Mouse (Mus musculus) MEL (cell line): Measurements from ENCODE around the gene Cadm2. TPM values are rescaled to one million over a fixed set of nuclear protein-coding genes. Genes with fewer than 3 reads are reported as not detected.

ENCODE experiments used
- DNase-seq: peaks from one replicate; pipeline ENCODE4 v3.0.0; 2011; ENCODE audit warnings: low read depth, low spot score
- H3K27ac ChIP-seq: 2 replicates; pipeline ENCODE4 v1.5.1; 2012; ENCODE audit warnings: low read depth, mild to moderate bottlenecking, control low read depth, low read length, moderate library complexity; ENCODE audit not compliant: control insufficient read depth
- H3K27me3 ChIP-seq, 2 experiments: fragments of 150-350 bp in 1 of 2; sonication (generic) in 1 of 2; 2 replicates each; pipeline ENCODE4 v1.6.1; 2012; ENCODE audit warnings: low read length in 2 of 2, mild to moderate bottlenecking in 2 of 2, improper control_type of control experiment in 1 of 2, moderate library complexity in 1 of 2; ENCODE audit not compliant: insufficient read depth in 2 of 2, control insufficient read depth in 1 of 2
- H3K36me3 ChIP-seq, 2 experiments: 2 replicates each; pipeline ENCODE4 v1.6.1; 2012 to 2014; ENCODE audit warnings: low read length in 2 of 2, improper control_type of control experiment in 1 of 2, inconsistent platforms in 1 of 2, mild to moderate bottlenecking in 1 of 2; ENCODE audit not compliant: insufficient read depth in 2 of 2, control insufficient read depth in 1 of 2
- H3K4me1 ChIP-seq, 2 experiments: fragments of 150-350 bp in 1 of 2; sonication (generic) in 1 of 2; 2 replicates each; pipeline ENCODE4 v1.6.1; 2012; ENCODE audit warnings: low read length in 2 of 2, improper control_type of control experiment in 1 of 2, mild to moderate bottlenecking in 1 of 2; ENCODE audit not compliant: insufficient read depth in 2 of 2, control insufficient read depth in 1 of 2
- H3K4me3 ChIP-seq, 2 experiments: fragments of 150-350 bp in 1 of 2; sonication (generic) in 1 of 2; 2 replicates each; pipeline ENCODE4 v1.5.1; 2012; ENCODE audit warnings: low read depth in 2 of 2, low read length in 2 of 2, mild to moderate bottlenecking in 2 of 2, moderate library complexity in 2 of 2, control low read depth in 1 of 2, improper control_type of control experiment in 1 of 2; ENCODE audit not compliant: control insufficient read depth in 1 of 2, insufficient read depth in 1 of 2
- H3K79me2 ChIP-seq: 2 replicates; pipeline ENCODE4 v1.6.1; 2012; ENCODE audit warnings: mild to moderate bottlenecking, low read length, moderate library complexity; ENCODE audit not compliant: control insufficient read depth, poor library complexity, insufficient read depth
- H3K9ac ChIP-seq: 2 replicates; pipeline ENCODE4 v1.6.1; 2012; ENCODE audit warnings: low read depth, mild to moderate bottlenecking, control low read depth, low read length, moderate library complexity; ENCODE audit not compliant: control insufficient read depth, poor library complexity, severe bottlenecking
- H3K9me3 ChIP-seq: fragments of 150-350 bp; sonication (generic); replicated peaks from 2 replicates; pipeline ENCODE4 v1.6.1; 2012; ENCODE audit warnings: mild to moderate bottlenecking, low read length, improper control_type of control experiment, moderate library complexity; ENCODE audit not compliant: insufficient read depth
- BHLHE40 ChIP-seq: IDR thresholded peaks from 2 replicates; pipeline ENCODE4 v1.6.1; 2012; ENCODE audit warnings: low read depth, mild to moderate bottlenecking, inconsistent platforms, low read length, improper control_type of control experiment, borderline replicate concordance
- CHD1 ChIP-seq: IDR thresholded peaks from 2 replicates; pipeline ENCODE4 v1.6.1; 2012; ENCODE audit warnings: low read depth, mild to moderate bottlenecking, inconsistent platforms, low read length, improper control_type of control experiment
- CHD2 ChIP-seq: IDR thresholded peaks from 2 replicates; pipeline ENCODE4 v1.6.1; 2011; ENCODE audit warnings: low read length, improper control_type of control experiment
- CTCF ChIP-seq, 3 experiments: IDR thresholded peaks in 2 of 3; conservative IDR thresholded peaks in 1 of 3; 2 replicates each; pipeline ENCODE4 v1.5.1; 2011 to 2012; ENCODE audit warnings: low read length in 3 of 3, low read depth in 2 of 3, mild to moderate bottlenecking in 2 of 3, improper control_type of control experiment in 1 of 3, inconsistent platforms in 1 of 3, mixed read lengths in 1 of 3, moderate library complexity in 1 of 3; ENCODE audit not compliant: control insufficient read depth in 1 of 3, insufficient read depth in 1 of 3, poor library complexity in 1 of 3, severe bottlenecking in 1 of 3
- E2F4 ChIP-seq: IDR thresholded peaks from 2 replicates; pipeline ENCODE4 v1.6.1; 2011; ENCODE audit warnings: low read depth, low read length, improper control_type of control experiment, borderline replicate concordance
- ELF1 ChIP-seq: IDR thresholded peaks from 2 replicates; pipeline ENCODE4 v1.6.1; 2014; ENCODE audit warnings: low read depth, mild to moderate bottlenecking, inconsistent platforms, low read length, improper control_type of control experiment, moderate library complexity
- ETS1 ChIP-seq: IDR thresholded peaks from 2 replicates; pipeline ENCODE4 v1.6.1; 2012; ENCODE audit warnings: low read depth, mild to moderate bottlenecking, inconsistent platforms, low read length, improper control_type of control experiment, moderate library complexity
- GABPA ChIP-seq: IDR thresholded peaks from 2 replicates; pipeline ENCODE4 v1.6.1; 2012; ENCODE audit warnings: low read depth, mild to moderate bottlenecking, inconsistent platforms, low read length, improper control_type of control experiment, moderate library complexity
- GATA1 ChIP-seq: IDR thresholded peaks from 2 replicates; pipeline ENCODE4 v1.6.1; 2011; ENCODE audit warnings: low read depth, low read length, improper control_type of control experiment
- HCFC1 ChIP-seq: IDR thresholded peaks from 2 replicates; pipeline ENCODE4 v1.6.1; 2012; ENCODE audit warnings: low read depth, mild to moderate bottlenecking, inconsistent platforms, low read length, improper control_type of control experiment, moderate library complexity
- JUND ChIP-seq: IDR thresholded peaks from 2 replicates; pipeline ENCODE4 v1.6.1; 2011; ENCODE audit warnings: low read depth, mild to moderate bottlenecking, improper control_type of control experiment, low read length
- KAT2A ChIP-seq: conservative IDR thresholded peaks from 2 replicates; pipeline ENCODE4 v1.6.1; 2012; ENCODE audit warnings: low read depth, low read length, improper control_type of control experiment, inconsistent platforms
- MAFK ChIP-seq: IDR thresholded peaks from 2 replicates; pipeline ENCODE4 v1.6.1; 2011; ENCODE audit warnings: low read depth, mild to moderate bottlenecking, low read length, improper control_type of control experiment, borderline replicate concordance
- MAX ChIP-seq: IDR thresholded peaks from 2 replicates; pipeline ENCODE4 v1.6.1; 2011; ENCODE audit warnings: low read length, improper control_type of control experiment
- MAZ ChIP-seq: IDR thresholded peaks from 2 replicates; pipeline ENCODE4 v1.6.1; 2012; ENCODE audit warnings: low read depth, mild to moderate bottlenecking, inconsistent platforms, low read length, improper control_type of control experiment
- MEF2A ChIP-seq: IDR thresholded peaks from 2 replicates; pipeline ENCODE4 v1.6.1; 2014; ENCODE audit warnings: low read depth, mild to moderate bottlenecking, inconsistent platforms, low read length, improper control_type of control experiment; ENCODE audit not compliant: poor library complexity, insufficient replicate concordance, severe bottlenecking; ENCODE audit errors: extremely low read depth
- MXI1 ChIP-seq: IDR thresholded peaks from 2 replicates; pipeline ENCODE4 v1.6.1; 2011; ENCODE audit warnings: mild to moderate bottlenecking, low read depth, low read length, improper control_type of control experiment
- MYB ChIP-seq: IDR thresholded peaks from 2 replicates; pipeline ENCODE4 v1.6.1; 2011; ENCODE audit warnings: mild to moderate bottlenecking, low read depth, low read length, improper control_type of control experiment
- MYC ChIP-seq: IDR thresholded peaks from 2 replicates; pipeline ENCODE4 v1.6.1; 2011; ENCODE audit warnings: low read depth, mild to moderate bottlenecking, low read length, improper control_type of control experiment, moderate library complexity
- NRF1 ChIP-seq: IDR thresholded peaks from 2 replicates; pipeline ENCODE4 v1.6.1; 2014; ENCODE audit warnings: low read depth, mild to moderate bottlenecking, inconsistent platforms, low read length, improper control_type of control experiment, moderate library complexity; ENCODE audit not compliant: poor library complexity, insufficient read depth, severe bottlenecking
- RAD21 ChIP-seq: IDR thresholded peaks from 2 replicates; pipeline ENCODE4 v1.6.1; 2011; ENCODE audit warnings: mild to moderate bottlenecking, low read depth, low read length, improper control_type of control experiment
- RCOR1 ChIP-seq: IDR thresholded peaks from 2 replicates; pipeline ENCODE4 v1.6.1; 2012; ENCODE audit warnings: low read depth, mild to moderate bottlenecking, inconsistent platforms, low read length, improper control_type of control experiment
- SIN3A ChIP-seq: IDR thresholded peaks from 2 replicates; pipeline ENCODE4 v1.6.1; 2012; ENCODE audit warnings: low read length, improper control_type of control experiment, inconsistent platforms
- SMC3 ChIP-seq: IDR thresholded peaks from 2 replicates; pipeline ENCODE4 v1.6.1; 2011; ENCODE audit warnings: low read depth, low read length, improper control_type of control experiment
- TAL1 ChIP-seq: IDR thresholded peaks from 2 replicates; pipeline ENCODE4 v1.6.1; 2012; ENCODE audit warnings: mild to moderate bottlenecking, inconsistent platforms, low read length, moderate library complexity, mixed read lengths
- TBP ChIP-seq: IDR thresholded peaks from 2 replicates; pipeline ENCODE4 v1.8.0; 2011; ENCODE audit warnings: low read depth, low read length, improper control_type of control experiment
- TCF12 ChIP-seq: IDR thresholded peaks from 2 replicates; pipeline ENCODE4 v1.6.1; 2014; ENCODE audit warnings: low read depth, mild to moderate bottlenecking, inconsistent platforms, low read length, improper control_type of control experiment, moderate library complexity
- USF1 ChIP-seq: IDR thresholded peaks from 2 replicates; pipeline ENCODE4 v1.6.1; 2014; ENCODE audit warnings: low read depth, mild to moderate bottlenecking, inconsistent platforms, low read length, improper control_type of control experiment, moderate library complexity
- USF2 ChIP-seq, 2 experiments: IDR thresholded peaks; 2 replicates each; pipeline ENCODE4 v1.6.1; 2011 to 2012; ENCODE audit warnings: improper control_type of control experiment in 2 of 2, low read length in 2 of 2, borderline replicate concordance in 1 of 2, inconsistent platforms in 1 of 2, low read depth in 1 of 2, mild to moderate bottlenecking in 1 of 2; ENCODE audit not compliant: insufficient read depth in 1 of 2
- ZC3H11A ChIP-seq: IDR thresholded peaks from 2 replicates; pipeline ENCODE4 v1.6.1; 2012; ENCODE audit warnings: low read depth, mild to moderate bottlenecking, inconsistent platforms, low read length, improper control_type of control experiment
- ZKSCAN1 ChIP-seq: IDR thresholded peaks from 2 replicates; pipeline ENCODE4 v1.6.1; 2012; ENCODE audit warnings: low read depth, mild to moderate bottlenecking, inconsistent platforms, low read length, improper control_type of control experiment, moderate library complexity
- ZMIZ1 ChIP-seq: IDR thresholded peaks from 2 replicates; pipeline ENCODE4 v1.6.1; 2012; ENCODE audit warnings: low read depth, mild to moderate bottlenecking, inconsistent platforms, low read length, improper control_type of control experiment, moderate library complexity
- ZNF384 ChIP-seq: IDR thresholded peaks from 2 replicates; pipeline ENCODE4 v1.6.1; 2012; ENCODE audit warnings: low read depth, mild to moderate bottlenecking, inconsistent platforms, low read length, improper control_type of control experiment
- polyA plus RNA-seq, 2 experiments: library from polyadenylated mRNA; stranded (reverse) in 1 of 2; unstranded in 1 of 2; fragments of >175 nt in 1 of 2; fragments of >200 nt in 1 of 2; gene quantifications; 2 replicates each; pipeline versions ENCODE4 v1.2.1 to v1.2.4; 2012; ENCODE audit warnings: low replicate concordance in 2 of 2, low read depth in 1 of 2; ENCODE audit not compliant: insufficient read length in 2 of 2, insufficient read depth in 1 of 2, missing spikeins in 1 of 2
- total RNA-seq: library from RNA; depleted of rRNA; stranded (reverse); fragments of 300-350 nt; gene quantifications from 2 replicates; pipeline ENCODE4 v1.2.3, GENCODE M21; 2012

Gene Cadm2
- total and polyA plus RNA-seq, 3 experiments, result not detected

- Histone ChIP-seq H3K36me3 (no peaks in the 10 kb centered on the region), H3K4me1 (no peaks in the 10 kb centered on the region; a peak in 1 of 4 replicates), H3K27me3 (no peaks in the 10 kb centered on the region), H3K27ac (no peak overlapping the region), H3K79me2 (no peaks in the 10 kb centered on the region), H3K9ac (no peak overlapping the region), H3K4me3 (no peak overlapping the region), H3K9me3 (no peaks in the 10 kb centered on the region)
- TF ChIP-seq TAL1, result no peak
- no peak for TF ChIP-seq ZC3H11A
- no peak for TF ChIP-seq SIN3A
- TF ChIP-seq ZMIZ1, result no peak
- no peak for TF ChIP-seq CHD1
- no peak for TF ChIP-seq MYB
- TF ChIP-seq ZNF384, result no peak
- TF ChIP-seq NRF1, result no peak
- TF ChIP-seq USF2 (IDR thresholded peaks at IDR 0.05; ENCODE audit: borderline replicate concordance in 1 of 2, insufficient read depth in 1 of 2, low read depth in 1 of 2, low read length in 2 of 2), result no peak
- no peak for TF ChIP-seq TBP
- no peak for TF ChIP-seq ZKSCAN1
- no peak for TF ChIP-seq MEF2A
- TF ChIP-seq HCFC1, result no peak
- TF ChIP-seq ELF1, result no peak
- no peak for TF ChIP-seq MXI1
- no peak for TF ChIP-seq BHLHE40
- TF ChIP-seq JUND, result no peak
- TF ChIP-seq MAX, result no peak
- no peak for TF ChIP-seq ETS1
- no peak for DNase-seq
Measured at GRCm38 (mm10) chr16:66793067-66793466, 827.6 kb downstream of the Cadm2 start.

- H3K4me1 ChIP-seq, result no peaks in the 10 kb centered on the region
- no peak overlapping the region for H3K4me3 ChIP-seq
- no peaks in the 10 kb centered on the region for H3K36me3 ChIP-seq
- H3K27ac ChIP-seq, result no peak overlapping the region
- no peak overlapping the region for H3K9ac ChIP-seq
- H3K9me3 ChIP-seq, result no peaks in the 10 kb centered on the region
- H3K27me3 ChIP-seq, result no peaks in the 10 kb centered on the region
- no peaks in the 10 kb centered on the region for H3K79me2 ChIP-seq
- no peak for TF ChIP-seq ZNF384
- TF ChIP-seq USF1, result no peak
- no peak for TF ChIP-seq MAZ
- TF ChIP-seq BHLHE40, result no peak
- TF ChIP-seq RAD21, result no peak
- TF ChIP-seq RCOR1, result no peak
- no peak for TF ChIP-seq MYB
- no peak for TF ChIP-seq TCF12
- no peak for TF ChIP-seq GATA1
- TF ChIP-seq NRF1, result no peak
- no peak for TF ChIP-seq GABPA
- TF ChIP-seq CHD2, result no peak
- no peak for TF ChIP-seq CTCF (IDR thresholded peaks at IDR 0.05 in 2 of 3, conservative IDR thresholded peaks at IDR 0.05 in 1 of 3; ENCODE audit: control insufficient read depth in 1 of 3, insufficient read depth in 1 of 3, low read depth in 2 of 3, low read length in 3 of 3, poor library complexity in 1 of 3, severe bottlenecking in 1 of 3)
- TF ChIP-seq SMC3, result no peak
- TF ChIP-seq TBP, result no peak
- TF ChIP-seq MAFK, result no peak
- TF ChIP-seq MYC, result no peak
- no peak for TF ChIP-seq E2F4
- TF ChIP-seq KAT2A, result no peak
- TF ChIP-seq, all 39 proteins: peak for 0
- no peak for DNase-seq
Measured at GRCm38 (mm10) chr16:66771883-66772282, 848.8 kb downstream of the Cadm2 start.
